Mouse (Mus musculus): ENCODE measurements around the gene Dcst1.

- no peak for TF ChIP-seq CTCF (IDR thresholded peaks at IDR 0.05; ENCODE audit: low read depth)
- TF ChIP-seq EP300 (IDR thresholded peaks at IDR 0.05; ENCODE audit: low read depth) = no peak
These were observed 12.8 kb upstream of the Dcst1 start for GRCm38 (mm10) chr3:89377831-89378230.

Measured in heart, postnatal 0 days (tissue).